Mouse (Mus musculus): Measurements from ENCODE around the gene Otud5. TPM values are rescaled to one million over a fixed set of nuclear protein-coding genes. Genes with fewer than 3 reads are reported as not detected.
A peak's percentile ranks its signal among the peaks of the same experiment; 100 is the strongest.
"Not testable (repeated sequence)": the region's sequence is repeated elsewhere in the genome, so short reads cannot be mapped to it uniquely, and the experiment has no call there.

Gene Otud5
- total RNA-seq (2022) = 10 to 100 TPM; 20.0 to 24.9 (median 21.5) TPM

DNA sequence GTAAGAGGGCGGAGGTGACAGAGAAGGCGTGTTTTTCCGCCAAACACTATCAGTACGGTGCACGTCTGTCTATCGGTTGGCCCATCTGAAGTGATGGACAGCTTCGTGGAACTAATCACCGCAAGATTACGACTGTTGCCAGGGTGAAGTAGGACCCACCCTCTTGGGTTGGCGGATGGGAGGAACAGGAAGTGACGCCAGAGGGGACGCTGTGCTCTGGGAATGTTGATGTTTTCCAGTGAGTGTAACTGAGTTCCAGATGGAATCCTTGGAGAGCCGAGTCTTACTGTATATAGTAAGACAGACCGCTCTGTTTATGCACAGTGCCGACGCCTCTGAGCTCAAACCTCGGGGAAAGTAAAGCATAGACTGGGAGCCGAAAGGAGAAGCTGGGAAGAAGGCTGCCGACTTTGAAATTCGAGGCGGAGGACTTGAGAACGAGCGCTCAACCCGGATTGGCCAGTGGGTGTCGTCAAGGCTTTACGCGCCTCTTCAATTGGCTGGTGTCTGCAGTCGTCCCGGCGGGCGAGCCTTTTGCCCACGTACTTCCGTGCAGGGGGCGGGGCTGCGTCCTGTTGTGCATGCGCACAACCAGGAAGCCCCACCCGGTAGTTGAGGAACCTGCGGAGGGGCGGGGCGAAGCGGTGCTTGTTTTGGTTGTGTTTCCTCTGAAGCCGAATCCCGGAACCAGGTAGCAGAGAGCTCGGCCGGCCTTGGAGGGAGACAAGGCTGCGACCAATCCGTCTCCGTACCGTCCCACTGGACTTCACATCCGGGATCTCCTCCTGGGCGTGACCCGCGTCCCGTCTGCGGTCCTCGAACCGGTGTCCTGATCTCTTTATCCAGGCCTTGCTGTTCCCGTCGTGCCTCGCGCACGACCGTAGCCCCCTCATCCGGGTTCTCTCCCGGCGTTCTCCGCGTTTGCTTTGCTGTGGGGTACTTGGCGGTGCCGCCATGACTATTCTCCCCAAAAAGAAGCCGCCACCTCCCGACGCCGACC lies at the start of gene Otud5:
TSS of gene Otud5 (plus strand) at position 202 of the 1,000 bp plus-strand sequence.
- DNase-seq (ENCODE audit: low spot score) = peak; percentile 93

DNA sequence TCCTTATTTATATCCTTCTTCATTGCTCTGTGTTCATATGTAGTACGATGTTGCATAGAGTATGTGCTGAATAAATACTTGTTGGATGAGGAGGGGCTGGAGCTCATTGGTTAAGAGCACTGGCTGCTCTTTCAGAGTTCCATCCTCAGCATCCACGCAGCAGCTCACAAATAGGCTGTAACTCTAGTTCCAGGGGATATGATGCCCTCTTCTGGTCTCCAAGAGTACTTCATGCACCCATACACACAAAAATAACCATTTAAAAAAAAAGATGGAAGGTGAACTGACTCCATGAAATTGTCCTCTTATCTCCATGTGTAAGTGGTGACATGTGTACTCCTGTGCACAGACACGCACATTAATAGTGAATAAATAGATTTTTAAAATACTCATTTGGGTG lies 47.8 kb upstream of the Otud5 start:
- no peak for DNase-seq (ENCODE audit: low spot score)

DNA sequence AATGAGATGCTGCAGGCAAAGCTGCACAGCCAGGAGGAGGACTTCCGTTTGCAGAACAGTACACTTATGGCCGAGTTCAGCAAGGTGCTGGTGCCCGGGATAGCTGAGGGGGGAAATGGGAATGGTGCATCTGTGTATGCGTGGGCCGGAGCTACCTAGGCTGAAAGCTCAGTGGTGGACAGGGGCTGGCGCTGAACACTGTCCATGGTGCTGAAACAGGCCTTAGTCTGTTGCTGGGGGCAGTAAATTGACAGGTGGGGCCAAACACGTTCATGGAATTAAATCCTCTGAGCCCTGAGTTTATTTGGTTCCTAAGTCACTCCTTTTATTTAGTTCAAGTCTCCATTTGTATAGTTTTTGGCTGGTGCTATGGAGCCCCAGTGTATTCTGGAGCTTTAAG lies 46.1 kb upstream of the Otud5 start:
- DNase-seq (ENCODE audit: low spot score) = no peak

DNA sequence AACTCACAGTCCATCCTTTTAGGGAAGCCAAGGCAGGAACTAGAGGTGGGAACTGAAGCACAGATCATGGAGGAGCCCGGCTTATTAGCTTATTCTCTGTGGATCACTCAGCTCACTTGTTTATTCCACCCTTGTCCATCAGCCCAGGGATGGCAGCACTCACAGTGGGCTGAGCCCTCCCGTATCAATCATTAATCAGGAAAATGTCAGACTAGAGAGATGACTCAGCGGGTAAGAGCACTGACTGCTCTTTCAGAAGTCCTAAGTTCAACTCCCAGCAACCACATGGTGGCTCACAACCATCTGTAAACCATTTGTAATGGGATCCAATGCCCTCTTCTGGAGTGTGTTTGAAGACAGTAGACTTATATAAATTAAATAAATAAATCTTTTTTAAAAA lies 43.8 kb upstream of the Otud5 start:
- no peak for DNase-seq (ENCODE audit: low spot score)

DNA sequence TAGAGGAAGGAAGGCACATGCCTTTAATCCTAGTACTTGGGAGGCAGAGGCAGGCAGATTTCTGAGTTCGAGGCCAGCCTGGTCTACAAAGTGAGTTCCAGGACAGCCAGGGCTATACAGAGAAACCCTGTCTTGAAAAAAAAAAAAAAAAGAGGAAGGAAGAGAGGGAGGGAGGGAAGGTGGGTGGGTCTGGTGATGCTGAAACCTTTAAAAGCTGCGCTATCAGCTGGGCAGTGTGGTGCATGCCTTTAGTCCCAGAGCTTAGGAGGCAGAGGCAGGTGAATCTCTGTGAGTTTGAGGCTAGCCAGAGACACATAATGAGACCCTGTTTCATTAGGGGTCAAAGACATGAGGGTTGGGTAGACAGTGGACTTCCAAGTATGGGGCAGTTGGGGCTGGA lies 39.0 kb upstream of the Otud5 start:
- DNase-seq (ENCODE audit: low spot score) = not testable (repeated sequence)

DNA sequence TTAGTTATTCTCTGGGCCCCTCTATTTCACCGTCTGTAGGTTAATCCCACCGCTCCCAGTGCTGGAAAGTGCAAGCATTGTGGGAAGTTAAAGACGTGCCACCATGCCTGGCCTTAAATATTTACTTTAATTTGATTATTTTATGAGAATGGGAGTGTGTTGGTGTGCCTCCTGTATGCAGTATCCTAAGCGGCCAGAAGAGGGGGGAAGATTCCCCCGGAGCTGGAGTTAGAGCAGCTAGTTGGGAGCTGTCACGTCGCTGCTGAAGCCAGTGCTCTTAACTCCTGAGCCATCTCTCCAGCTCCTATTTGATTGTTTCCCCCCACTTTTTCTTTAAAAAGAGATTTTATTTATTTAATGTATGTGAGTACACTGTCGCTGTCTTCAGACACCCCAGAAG lies 26.1 kb upstream of the Otud5 start:
- not testable (repeated sequence) for DNase-seq (ENCODE audit: low spot score)

DNA sequence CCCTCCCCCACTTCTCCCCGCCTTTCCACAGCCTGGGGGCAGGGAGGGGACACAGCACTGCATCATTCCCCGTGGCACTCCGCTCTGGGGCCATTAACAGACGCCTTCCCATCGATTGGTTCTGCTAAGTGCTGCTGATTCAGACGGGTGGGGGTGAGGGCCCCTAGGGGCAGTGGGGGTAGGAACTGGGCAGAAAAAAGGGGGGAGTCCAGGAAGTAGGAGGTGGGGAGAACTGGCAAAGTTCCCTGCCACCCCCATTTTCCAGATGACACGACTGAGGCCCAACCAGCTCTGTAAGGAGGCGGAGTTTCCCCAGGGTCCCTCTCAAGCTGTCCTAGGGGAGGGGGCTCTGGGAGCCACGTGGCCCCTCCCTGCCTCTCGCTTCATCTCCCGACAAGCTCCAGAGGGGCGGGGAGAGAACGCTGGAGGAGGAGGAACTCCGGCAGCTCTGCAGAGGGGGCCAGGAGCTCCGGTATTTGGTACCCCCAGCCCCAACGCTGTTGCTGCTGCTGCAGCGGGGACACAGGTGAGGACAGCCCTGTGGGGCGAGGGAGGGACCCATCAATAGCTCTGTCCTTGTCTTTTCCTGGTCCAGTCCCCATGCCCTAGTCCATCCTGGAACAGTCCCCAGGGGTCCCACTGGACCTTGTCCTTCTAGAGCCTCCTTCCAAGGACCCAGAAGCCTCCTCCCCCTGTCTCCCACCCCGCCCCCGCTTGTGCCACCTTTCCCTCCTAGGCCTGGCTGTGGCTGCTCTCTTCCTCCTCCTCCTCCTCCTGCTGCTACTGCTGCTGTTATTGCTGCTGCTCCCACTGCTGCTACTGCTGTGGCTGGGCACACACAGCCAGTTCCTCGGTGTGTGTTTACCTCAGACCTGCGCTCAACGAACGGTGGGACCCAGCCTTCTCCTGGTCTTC lies 19.0 kb upstream of the Otud5 start, which contains the start of gene Kcnd1:
TSS of gene Kcnd1 (plus strand) at position 425 of the 915 bp plus-strand sequence.
- no peak for DNase-seq (ENCODE audit: low spot score)

DNA sequence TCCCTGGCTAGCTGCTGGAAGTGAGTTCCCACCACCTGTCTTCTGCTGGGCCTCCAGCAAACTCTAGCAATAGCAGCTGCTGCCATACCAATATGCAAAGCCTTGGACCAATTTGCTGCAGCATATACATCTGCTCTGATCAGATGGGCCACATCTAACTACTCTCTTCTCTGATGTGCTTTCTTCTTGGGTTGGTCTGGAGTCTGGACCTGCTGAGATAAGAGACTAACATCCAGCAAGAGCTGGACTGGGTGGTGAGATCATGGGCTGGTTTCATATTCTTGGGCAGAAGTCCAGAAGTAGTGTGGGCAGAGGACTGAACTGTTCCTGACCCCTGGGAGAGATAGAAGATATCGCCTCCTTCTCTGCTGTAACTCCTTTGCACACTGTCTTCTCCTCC lies 4.0 kb upstream of the Otud5 start:
- no peak for DNase-seq (ENCODE audit: low spot score)

DNA sequence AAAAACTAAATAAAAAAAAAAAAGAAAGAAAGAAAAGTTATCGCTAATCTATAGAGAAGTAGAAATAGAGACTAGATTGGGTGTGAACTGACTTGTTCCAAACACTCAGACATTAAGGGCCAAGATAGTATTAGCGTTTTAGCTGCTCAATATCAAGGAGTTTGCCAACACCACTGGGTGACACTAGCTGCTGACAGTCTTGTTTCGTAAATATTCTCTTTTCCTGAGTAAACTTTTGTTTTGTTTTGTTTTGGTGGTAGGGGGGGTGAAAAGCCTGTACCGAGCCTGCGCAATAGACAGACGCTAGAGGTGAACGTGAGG lies 362 bp upstream of the Otud5 start:
- DNase-seq (ENCODE audit: low spot score) = no peak

DNA sequence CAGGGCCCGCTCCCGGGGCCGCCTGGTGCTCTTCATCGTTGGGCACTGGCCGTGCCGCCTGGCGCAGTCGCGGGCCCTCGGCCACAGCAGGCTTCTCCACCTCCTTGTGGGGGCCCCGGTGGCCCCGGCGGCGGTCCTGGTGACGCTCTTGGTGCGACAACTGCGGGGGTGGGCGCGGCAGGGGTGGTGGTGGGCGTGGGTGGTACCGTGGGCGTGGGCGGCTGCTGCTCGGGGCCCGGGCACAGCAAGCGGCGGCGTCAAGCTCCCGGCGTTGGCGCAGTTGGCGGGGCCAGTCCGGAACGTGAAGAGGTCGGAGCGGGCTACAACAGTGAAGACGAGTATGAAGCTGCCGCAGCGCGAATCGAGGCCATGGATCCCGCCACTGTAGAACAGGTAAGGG lies 1.2 kb downstream of the Otud5 start:
- no peak for DNase-seq (ENCODE audit: low spot score)

DNA sequence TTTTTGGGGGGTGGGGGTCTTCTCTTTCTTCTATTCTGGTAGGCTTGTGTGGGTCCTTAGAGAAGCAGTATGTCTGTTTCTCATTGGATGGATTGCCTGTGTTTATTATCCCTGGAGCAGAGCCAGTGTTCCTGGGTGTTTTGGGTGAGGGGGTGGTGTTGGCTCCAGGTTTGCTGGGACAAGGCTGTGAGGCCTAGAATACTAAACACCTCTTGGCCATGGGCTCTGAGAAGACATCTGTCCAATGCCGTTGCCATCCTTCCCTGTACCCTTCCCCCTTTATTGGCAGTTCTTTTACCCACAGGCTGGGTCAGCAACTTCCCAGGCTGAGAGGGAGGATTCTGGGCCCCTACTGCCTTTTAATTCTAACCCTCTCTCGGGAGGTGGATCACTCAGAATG lies 6.7 kb downstream of the Otud5 start:
- DNase-seq (ENCODE audit: low spot score) = no peak

DNA sequence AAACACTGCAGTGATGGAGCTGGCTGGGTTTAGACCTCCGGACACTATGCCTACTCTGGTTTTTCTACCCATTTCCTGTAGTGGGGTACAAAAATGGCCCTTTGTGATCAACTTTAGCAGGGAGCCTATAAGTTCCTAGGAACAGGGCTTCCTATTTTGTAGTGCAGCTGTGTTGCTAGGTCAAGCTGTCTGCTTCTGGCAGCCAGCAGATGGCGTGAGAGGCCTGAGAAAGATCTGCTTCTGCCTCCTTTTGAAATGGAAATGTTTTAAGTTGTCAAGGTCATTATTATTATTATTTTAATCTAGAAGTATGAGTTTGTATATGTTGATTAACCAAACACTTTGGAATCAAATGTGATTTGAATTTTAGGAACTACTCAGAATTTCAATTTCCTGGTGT lies 13.4 kb downstream of the Otud5 start:
- no peak for DNase-seq (ENCODE audit: low spot score)

DNA sequence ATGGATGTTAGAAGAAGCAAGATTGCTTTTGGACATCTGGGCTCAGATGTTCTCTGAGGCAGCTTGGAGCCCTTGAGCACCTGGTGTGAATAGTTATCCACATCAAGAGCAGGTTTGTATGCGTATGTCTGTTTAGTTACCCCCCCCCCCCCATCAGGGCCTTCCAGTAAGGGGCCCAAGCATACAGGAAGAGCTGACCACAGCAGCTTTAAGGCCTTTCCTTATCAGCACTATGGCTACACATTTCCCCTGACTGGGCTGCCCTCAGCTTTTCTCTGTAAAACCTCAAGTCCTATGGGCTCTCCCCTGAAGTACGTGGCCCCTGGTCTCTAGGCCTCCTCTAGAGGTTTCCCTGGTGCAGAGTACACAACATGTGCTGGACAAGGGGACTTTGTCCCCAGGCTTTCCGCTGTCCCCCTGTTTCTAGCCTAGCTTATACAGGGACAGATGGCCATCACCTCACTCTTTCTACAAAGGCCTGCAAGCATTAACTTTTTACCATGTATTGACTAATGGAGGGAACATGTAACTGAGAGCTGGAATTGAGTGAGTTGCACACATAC lies 18.1 kb downstream of the Otud5 start:
- no peak for DNase-seq (ENCODE audit: low spot score)

DNA sequence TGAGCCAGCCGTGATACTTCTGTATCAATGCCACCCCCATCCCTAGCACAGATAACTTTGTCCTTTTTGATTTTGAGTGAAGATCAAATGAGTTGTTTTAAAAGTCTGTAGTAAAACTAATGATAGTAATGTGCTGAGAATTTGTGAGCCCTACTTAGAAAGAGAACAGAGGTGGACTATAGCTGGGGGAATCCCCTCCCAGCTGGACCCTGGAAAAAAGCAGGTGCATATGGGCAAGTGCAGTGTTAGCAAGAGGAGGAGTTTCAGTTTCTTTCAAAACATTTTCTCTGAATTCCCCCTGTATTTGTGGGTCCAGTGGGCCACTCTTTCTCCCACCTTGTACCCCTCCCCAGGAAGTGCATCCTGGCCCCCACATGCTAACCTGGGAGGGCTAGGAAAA lies 22.0 kb downstream of the Otud5 start:
- no peak for DNase-seq (ENCODE audit: low spot score)

DNA sequence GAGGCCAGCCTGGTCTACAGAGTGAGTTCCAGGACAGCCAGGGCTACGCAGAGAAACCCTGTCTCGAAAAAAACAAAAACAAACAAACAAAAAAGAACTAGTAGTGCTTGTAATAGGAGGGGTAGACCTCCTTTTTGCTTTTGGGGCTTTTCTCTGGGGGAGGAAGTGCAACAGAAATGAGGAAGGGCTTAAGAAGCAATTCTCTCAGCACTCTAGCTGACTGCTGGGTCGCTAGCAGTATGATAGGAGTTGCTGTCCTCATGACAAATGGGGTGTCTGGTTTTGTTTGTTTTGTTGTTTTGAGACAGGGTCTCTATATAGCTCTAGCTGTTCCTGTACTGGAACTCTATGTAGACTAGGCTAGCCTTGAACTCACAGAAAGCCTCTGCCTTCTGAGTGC lies 23.4 kb downstream of the Otud5 start:
- no peak for DNase-seq (ENCODE audit: low spot score)

DNA sequence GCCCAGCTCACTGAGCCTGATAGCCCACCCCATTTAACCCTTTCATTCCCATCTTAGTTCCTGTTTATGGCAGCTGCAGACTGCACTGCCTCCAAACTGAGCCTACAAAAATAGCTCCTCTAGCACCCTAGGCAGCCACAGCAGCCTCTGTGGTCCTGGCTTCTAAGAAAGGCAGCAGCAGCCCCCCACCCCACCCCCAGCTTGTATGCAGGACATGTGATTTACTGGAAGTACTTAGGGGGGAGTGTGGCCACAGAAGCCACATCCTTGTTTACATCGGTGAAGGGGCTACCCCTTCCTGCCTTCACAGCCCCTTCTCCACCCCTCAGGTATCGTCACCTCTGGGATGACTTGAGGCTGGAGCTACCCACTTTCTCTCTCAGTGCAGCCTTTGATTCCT lies 24.2 kb downstream of the Otud5 start:
- DNase-seq (ENCODE audit: low spot score) = no peak

DNA sequence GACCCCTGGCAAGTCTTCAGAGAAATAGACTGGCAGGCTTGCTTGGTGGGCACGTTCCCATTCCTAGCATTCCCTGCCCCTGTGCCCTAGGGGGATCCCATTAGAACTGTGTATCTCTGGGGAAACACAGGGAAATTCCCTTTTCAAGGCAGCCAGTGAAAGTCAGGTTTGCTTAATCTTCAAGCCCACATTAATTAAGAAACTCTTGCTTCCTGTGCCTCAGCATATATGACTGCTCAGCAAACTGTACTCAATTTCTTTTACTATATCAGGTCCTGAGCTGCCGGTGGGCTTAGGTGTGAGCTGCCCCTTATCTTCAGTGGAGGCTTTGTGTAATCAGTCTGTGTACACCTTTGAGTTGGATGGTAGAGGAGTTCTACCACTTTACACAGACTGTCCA lies 24.6 kb downstream of the Otud5 start:
- no peak for DNase-seq (ENCODE audit: low spot score)

DNA sequence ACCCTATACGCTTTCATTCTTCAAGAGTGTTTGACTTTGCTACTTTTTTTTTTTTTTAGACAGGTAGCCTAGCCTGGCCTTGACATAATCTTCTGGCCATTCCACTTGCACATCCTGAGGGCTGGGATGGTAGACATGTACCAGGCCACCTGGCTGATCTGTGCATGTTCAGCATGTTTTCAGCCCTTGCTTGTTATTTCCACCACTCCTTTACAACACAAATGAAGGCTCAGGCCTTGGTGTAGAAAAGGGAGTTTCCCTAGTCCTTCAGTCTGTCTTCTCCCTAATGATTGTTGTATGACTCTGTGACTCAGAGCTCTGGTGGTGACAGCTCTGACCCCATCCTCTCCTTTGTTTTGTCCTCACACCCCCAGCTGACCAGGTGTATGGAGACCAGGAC lies 26.0 kb downstream of the Otud5 start:
- DNase-seq (ENCODE audit: low spot score) = no peak

DNA sequence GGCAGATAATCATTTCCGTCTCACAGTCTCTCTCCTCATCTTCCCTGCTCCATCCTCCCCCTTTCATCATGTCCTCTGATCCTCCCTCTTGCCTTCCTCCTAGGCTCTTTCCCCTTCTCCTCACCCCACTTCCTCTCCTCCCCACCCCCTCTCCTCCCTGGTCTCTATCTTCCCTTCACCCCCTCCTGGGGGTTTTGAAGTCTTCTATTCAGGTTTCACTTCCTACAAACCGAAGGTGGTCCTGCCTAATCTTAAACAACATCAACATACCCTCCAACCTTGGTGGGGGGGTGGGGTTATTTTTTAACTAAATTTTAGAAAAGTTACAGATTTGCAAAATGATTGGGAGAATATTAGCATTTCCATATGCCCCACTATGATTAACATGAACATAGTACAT lies 27.3 kb downstream of the Otud5 start:
- no peak for DNase-seq (ENCODE audit: low spot score)

DNA sequence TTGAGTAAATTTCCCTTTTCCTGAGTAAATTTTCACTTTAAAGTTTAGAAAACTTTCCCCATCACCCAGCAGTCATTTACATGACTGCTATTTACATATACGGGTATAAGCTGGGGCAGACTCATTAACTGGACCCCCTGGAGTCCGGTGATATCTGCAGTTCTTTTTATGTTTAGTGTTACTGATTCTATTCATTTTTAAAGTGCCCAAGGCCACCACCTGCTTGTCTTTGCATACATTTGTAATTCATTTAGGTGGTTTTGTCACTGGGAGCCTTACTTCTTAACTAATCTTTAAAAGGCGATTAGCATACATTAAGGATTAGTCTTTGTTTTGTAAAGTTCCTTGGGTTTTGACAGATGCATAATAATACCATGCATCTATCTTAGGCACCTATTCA lies 28.7 kb downstream of the Otud5 start:
- no peak for DNase-seq (ENCODE audit: low spot score)

DNA sequence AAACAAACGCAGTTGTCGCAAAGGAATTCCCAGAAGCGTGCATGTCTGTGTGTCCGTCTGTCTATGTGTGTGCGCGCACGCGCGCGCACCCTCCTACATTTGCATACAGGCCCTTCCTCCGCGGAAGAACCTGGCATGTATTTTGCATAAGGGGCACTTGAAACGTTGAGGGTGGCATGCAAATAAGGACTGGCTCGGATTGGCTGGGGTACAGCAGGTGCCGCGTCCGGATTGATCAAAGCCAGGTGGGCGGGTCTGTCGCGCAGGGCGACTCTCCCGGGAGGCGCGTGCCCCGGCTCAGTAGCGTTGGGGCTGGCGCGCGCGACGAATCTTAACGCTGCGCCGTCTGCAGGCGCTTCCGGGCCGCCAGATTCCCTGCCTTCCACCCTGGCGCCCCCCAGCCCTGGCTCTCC lies 36.8 kb downstream of the Otud5 start, which contains the start of gene Pim2:
TSS of gene Pim2 (plus strand) at position 256 of the 413 bp plus-strand sequence.
- DNase-seq (ENCODE audit: low spot score) = peak; percentile 59

DNA sequence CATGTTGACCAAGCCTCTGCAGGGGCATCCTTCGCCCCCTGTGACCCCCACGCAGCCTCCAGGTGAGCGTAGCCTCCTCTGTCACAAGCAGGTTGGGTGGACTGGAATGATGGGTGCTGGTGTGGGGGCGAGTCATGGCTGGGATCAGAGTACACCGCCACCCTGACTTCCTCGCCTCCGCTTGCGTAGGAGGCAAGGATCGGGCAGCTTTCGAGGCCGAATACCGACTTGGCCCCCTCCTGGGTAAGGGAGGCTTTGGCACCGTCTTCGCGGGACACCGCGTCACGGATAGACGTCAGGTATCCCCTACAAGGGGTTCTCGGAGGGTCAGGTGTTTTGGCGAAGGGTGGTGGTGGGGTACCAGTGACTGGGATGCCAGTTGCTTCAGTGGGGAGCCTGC lies 37.3 kb downstream of the Otud5 start:
- no peak for DNase-seq (ENCODE audit: low spot score)
